Mouse (Mus musculus): ENCODE results near the gene Edf1.

DNA sequence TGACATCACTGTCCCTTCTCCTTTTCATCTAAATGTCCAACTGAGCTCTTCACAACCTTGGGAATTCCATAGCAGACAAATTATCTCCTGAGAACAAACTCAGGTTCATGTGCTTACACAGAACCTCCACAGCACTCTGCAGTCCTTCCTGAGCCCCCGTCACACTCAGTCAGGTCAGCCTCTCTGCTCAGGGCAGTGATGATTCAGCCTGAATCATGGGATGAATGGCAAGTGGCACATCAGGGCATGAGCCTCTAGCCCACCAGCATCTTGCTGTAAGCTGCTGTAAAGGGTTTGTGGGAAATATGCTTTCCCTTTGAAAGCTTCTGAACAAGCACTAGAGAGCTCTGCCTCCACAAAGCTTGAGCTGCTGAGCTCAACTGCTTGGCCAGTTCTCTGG is 41.1 kb downstream of the Edf1 start:
- TF ChIP-seq POLR2A (IDR thresholded peaks at IDR 0.05; ENCODE audit: low read depth, low read length) = no peak
- no peak for TF ChIP-seq CTCF (IDR thresholded peaks at IDR 0.05; ENCODE audit: extremely low read depth, insufficient read depth, insufficient read length, insufficient replicate concordance)
